Mouse (Mus musculus) MEL (cell line): ENCODE measurements around the gene Ip6k3. TPM values are rescaled to one million over a fixed set of nuclear protein-coding genes. Genes with fewer than 3 reads are reported as not detected.

Experiments used
- DNase-seq: peaks from one replicate; pipeline ENCODE4 v3.0.0; 2011; ENCODE audit warnings: low read depth, low spot score
- H3K27ac ChIP-seq: 2 replicates; pipeline ENCODE4 v1.5.1; 2012; ENCODE audit warnings: low read depth, mild to moderate bottlenecking, control low read depth, low read length, moderate library complexity; ENCODE audit not compliant: control insufficient read depth
- H3K27me3 ChIP-seq, 2 experiments: fragments of 150-350 bp in 1 of 2; sonication (generic) in 1 of 2; 2 replicates each; pipeline ENCODE4 v1.6.1; 2012; ENCODE audit warnings: low read length in 2 of 2, mild to moderate bottlenecking in 2 of 2, improper control_type of control experiment in 1 of 2, moderate library complexity in 1 of 2; ENCODE audit not compliant: insufficient read depth in 2 of 2, control insufficient read depth in 1 of 2
- H3K36me3 ChIP-seq, 2 experiments: 2 replicates each; pipeline ENCODE4 v1.6.1; 2012 to 2014; ENCODE audit warnings: low read length in 2 of 2, improper control_type of control experiment in 1 of 2, inconsistent platforms in 1 of 2, mild to moderate bottlenecking in 1 of 2; ENCODE audit not compliant: insufficient read depth in 2 of 2, control insufficient read depth in 1 of 2
- H3K4me1 ChIP-seq, 2 experiments: fragments of 150-350 bp in 1 of 2; sonication (generic) in 1 of 2; 2 replicates each; pipeline ENCODE4 v1.6.1; 2012; ENCODE audit warnings: low read length in 2 of 2, improper control_type of control experiment in 1 of 2, mild to moderate bottlenecking in 1 of 2; ENCODE audit not compliant: insufficient read depth in 2 of 2, control insufficient read depth in 1 of 2
- H3K4me3 ChIP-seq, 2 experiments: fragments of 150-350 bp in 1 of 2; sonication (generic) in 1 of 2; 2 replicates each; pipeline ENCODE4 v1.5.1; 2012; ENCODE audit warnings: low read depth in 2 of 2, low read length in 2 of 2, mild to moderate bottlenecking in 2 of 2, moderate library complexity in 2 of 2, control low read depth in 1 of 2, improper control_type of control experiment in 1 of 2; ENCODE audit not compliant: control insufficient read depth in 1 of 2, insufficient read depth in 1 of 2
- H3K79me2 ChIP-seq: 2 replicates; pipeline ENCODE4 v1.6.1; 2012; ENCODE audit warnings: mild to moderate bottlenecking, low read length, moderate library complexity; ENCODE audit not compliant: control insufficient read depth, poor library complexity, insufficient read depth
- H3K9ac ChIP-seq: 2 replicates; pipeline ENCODE4 v1.6.1; 2012; ENCODE audit warnings: low read depth, mild to moderate bottlenecking, control low read depth, low read length, moderate library complexity; ENCODE audit not compliant: control insufficient read depth, poor library complexity, severe bottlenecking
- H3K9me3 ChIP-seq: fragments of 150-350 bp; sonication (generic); replicated peaks from 2 replicates; pipeline ENCODE4 v1.6.1; 2012; ENCODE audit warnings: mild to moderate bottlenecking, low read length, improper control_type of control experiment, moderate library complexity; ENCODE audit not compliant: insufficient read depth
- CHD2 ChIP-seq: IDR thresholded peaks from 2 replicates; pipeline ENCODE4 v1.6.1; 2011; ENCODE audit warnings: low read length, improper control_type of control experiment
- CTCF ChIP-seq, 3 experiments: IDR thresholded peaks in 2 of 3; conservative IDR thresholded peaks in 1 of 3; 2 replicates each; pipeline ENCODE4 v1.5.1; 2011 to 2012; ENCODE audit warnings: low read length in 3 of 3, low read depth in 2 of 3, mild to moderate bottlenecking in 2 of 3, improper control_type of control experiment in 1 of 3, inconsistent platforms in 1 of 3, mixed read lengths in 1 of 3, moderate library complexity in 1 of 3; ENCODE audit not compliant: control insufficient read depth in 1 of 3, insufficient read depth in 1 of 3, poor library complexity in 1 of 3, severe bottlenecking in 1 of 3
- EP300 ChIP-seq, 2 experiments: IDR thresholded peaks; 2 replicates each; pipeline ENCODE4 v1.6.1; 2011; ENCODE audit warnings: improper control_type of control experiment in 2 of 2, low read length in 2 of 2, low read depth in 1 of 2, mild to moderate bottlenecking in 1 of 2
- GATA1 ChIP-seq: IDR thresholded peaks from 2 replicates; pipeline ENCODE4 v1.6.1; 2011; ENCODE audit warnings: low read depth, low read length, improper control_type of control experiment
- JUND ChIP-seq: IDR thresholded peaks from 2 replicates; pipeline ENCODE4 v1.6.1; 2011; ENCODE audit warnings: low read depth, mild to moderate bottlenecking, improper control_type of control experiment, low read length
- MAFK ChIP-seq: IDR thresholded peaks from 2 replicates; pipeline ENCODE4 v1.6.1; 2011; ENCODE audit warnings: low read depth, mild to moderate bottlenecking, low read length, improper control_type of control experiment, borderline replicate concordance
- MAX ChIP-seq: IDR thresholded peaks from 2 replicates; pipeline ENCODE4 v1.6.1; 2011; ENCODE audit warnings: low read length, improper control_type of control experiment
- MAZ ChIP-seq: IDR thresholded peaks from 2 replicates; pipeline ENCODE4 v1.6.1; 2012; ENCODE audit warnings: low read depth, mild to moderate bottlenecking, inconsistent platforms, low read length, improper control_type of control experiment
- MEF2A ChIP-seq: IDR thresholded peaks from 2 replicates; pipeline ENCODE4 v1.6.1; 2014; ENCODE audit warnings: low read depth, mild to moderate bottlenecking, inconsistent platforms, low read length, improper control_type of control experiment; ENCODE audit not compliant: poor library complexity, insufficient replicate concordance, severe bottlenecking; ENCODE audit errors: extremely low read depth
- MYC ChIP-seq: IDR thresholded peaks from 2 replicates; pipeline ENCODE4 v1.6.1; 2011; ENCODE audit warnings: low read depth, mild to moderate bottlenecking, low read length, improper control_type of control experiment, moderate library complexity
- NRF1 ChIP-seq: IDR thresholded peaks from 2 replicates; pipeline ENCODE4 v1.6.1; 2014; ENCODE audit warnings: low read depth, mild to moderate bottlenecking, inconsistent platforms, low read length, improper control_type of control experiment, moderate library complexity; ENCODE audit not compliant: poor library complexity, insufficient read depth, severe bottlenecking
- POLR2AphosphoS2 ChIP-seq: IDR thresholded peaks from 2 replicates; pipeline ENCODE4 v1.6.1; 2011; ENCODE audit warnings: low read length, improper control_type of control experiment
- POLR2AphosphoS5 ChIP-seq: IDR thresholded peaks from 2 replicates; pipeline ENCODE4 v1.6.1; 2012; ENCODE audit warnings: low read depth, borderline replicate concordance, mild to moderate bottlenecking, inconsistent platforms, low read length, moderate library complexity, mixed read lengths
- RAD21 ChIP-seq: IDR thresholded peaks from 2 replicates; pipeline ENCODE4 v1.6.1; 2011; ENCODE audit warnings: mild to moderate bottlenecking, low read depth, low read length, improper control_type of control experiment
- SMC3 ChIP-seq: IDR thresholded peaks from 2 replicates; pipeline ENCODE4 v1.6.1; 2011; ENCODE audit warnings: low read depth, low read length, improper control_type of control experiment
- TAL1 ChIP-seq: IDR thresholded peaks from 2 replicates; pipeline ENCODE4 v1.6.1; 2012; ENCODE audit warnings: mild to moderate bottlenecking, inconsistent platforms, low read length, moderate library complexity, mixed read lengths
- UBTF ChIP-seq: IDR thresholded peaks from 2 replicates; pipeline ENCODE4 v1.6.1; 2012; ENCODE audit warnings: low read depth, mild to moderate bottlenecking, inconsistent platforms, low read length, improper control_type of control experiment, moderate library complexity, borderline replicate concordance; ENCODE audit not compliant: insufficient read depth
- USF1 ChIP-seq: IDR thresholded peaks from 2 replicates; pipeline ENCODE4 v1.6.1; 2014; ENCODE audit warnings: low read depth, mild to moderate bottlenecking, inconsistent platforms, low read length, improper control_type of control experiment, moderate library complexity
- ZC3H11A ChIP-seq: IDR thresholded peaks from 2 replicates; pipeline ENCODE4 v1.6.1; 2012; ENCODE audit warnings: low read depth, mild to moderate bottlenecking, inconsistent platforms, low read length, improper control_type of control experiment
- ZKSCAN1 ChIP-seq: IDR thresholded peaks from 2 replicates; pipeline ENCODE4 v1.6.1; 2012; ENCODE audit warnings: low read depth, mild to moderate bottlenecking, inconsistent platforms, low read length, improper control_type of control experiment, moderate library complexity
- ZMIZ1 ChIP-seq: IDR thresholded peaks from 2 replicates; pipeline ENCODE4 v1.6.1; 2012; ENCODE audit warnings: low read depth, mild to moderate bottlenecking, inconsistent platforms, low read length, improper control_type of control experiment, moderate library complexity
- ZNF384 ChIP-seq: IDR thresholded peaks from 2 replicates; pipeline ENCODE4 v1.6.1; 2012; ENCODE audit warnings: low read depth, mild to moderate bottlenecking, inconsistent platforms, low read length, improper control_type of control experiment
- polyA plus RNA-seq, 2 experiments: library from polyadenylated mRNA; stranded (reverse) in 1 of 2; unstranded in 1 of 2; fragments of >175 nt in 1 of 2; fragments of >200 nt in 1 of 2; gene quantifications; 2 replicates each; pipeline versions ENCODE4 v1.2.1 to v1.2.4; 2012; ENCODE audit warnings: low replicate concordance in 2 of 2, low read depth in 1 of 2; ENCODE audit not compliant: insufficient read length in 2 of 2, insufficient read depth in 1 of 2, missing spikeins in 1 of 2
- total RNA-seq: library from RNA; depleted of rRNA; stranded (reverse); fragments of 300-350 nt; gene quantifications from 2 replicates; pipeline ENCODE4 v1.2.3, GENCODE M21; 2012; rRNA removed

The Ip6k3 gene
- total RNA-seq (not detected in 2 replicates), polyA plus RNA-seq (not detected)

DNA sequence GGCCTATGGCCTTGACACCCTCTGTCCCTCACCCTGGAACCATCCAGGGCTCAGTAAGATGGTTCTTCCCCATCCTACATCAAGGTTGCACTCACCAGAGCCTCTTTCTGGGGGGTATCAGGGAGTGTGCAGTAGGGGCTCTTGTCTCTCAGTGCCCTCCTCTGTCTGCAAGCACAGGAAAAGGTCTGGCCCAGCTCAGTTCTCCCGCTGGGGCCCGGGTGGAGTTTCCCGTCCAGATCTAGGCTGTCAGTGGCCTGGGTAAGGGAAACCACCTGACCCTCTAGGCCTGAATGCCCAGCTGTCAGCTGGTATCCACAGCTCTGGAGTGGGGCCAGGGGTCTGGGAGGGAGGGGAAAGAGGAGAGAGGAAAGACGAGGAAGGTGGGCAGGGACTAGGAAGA, at the start of gene Ip6k3:
Ip6k3 (minus strand) TSS at position 251 of the 400 bp plus-strand sequence.
- Histone ChIP-seq H3K9me3 (no peaks in the 10 kb centered on the region), H3K27ac (no peak within 1 kb of the TSS), H3K4me3 (no peak within 1 kb of the TSS)
- TF ChIP-seq GATA1 (no peak), MYC (no peak), USF1 (no peak), ZNF384 (no peak), UBTF (no peak)
- TF ChIP-seq, all 39 proteins: peak for 0
- Histone ChIP-seq H3K79me2 (no peaks in the 10 kb centered on the region), H3K4me1 (no peaks in the 10 kb centered on the region), H3K36me3 (no peaks in the 10 kb centered on the region), H3K27me3 (no peaks in the 10 kb centered on the region; a peak in 1 of 4 replicates), H3K9ac (no peak within 1 kb of the TSS)
- no peak for DNase-seq

DNA sequence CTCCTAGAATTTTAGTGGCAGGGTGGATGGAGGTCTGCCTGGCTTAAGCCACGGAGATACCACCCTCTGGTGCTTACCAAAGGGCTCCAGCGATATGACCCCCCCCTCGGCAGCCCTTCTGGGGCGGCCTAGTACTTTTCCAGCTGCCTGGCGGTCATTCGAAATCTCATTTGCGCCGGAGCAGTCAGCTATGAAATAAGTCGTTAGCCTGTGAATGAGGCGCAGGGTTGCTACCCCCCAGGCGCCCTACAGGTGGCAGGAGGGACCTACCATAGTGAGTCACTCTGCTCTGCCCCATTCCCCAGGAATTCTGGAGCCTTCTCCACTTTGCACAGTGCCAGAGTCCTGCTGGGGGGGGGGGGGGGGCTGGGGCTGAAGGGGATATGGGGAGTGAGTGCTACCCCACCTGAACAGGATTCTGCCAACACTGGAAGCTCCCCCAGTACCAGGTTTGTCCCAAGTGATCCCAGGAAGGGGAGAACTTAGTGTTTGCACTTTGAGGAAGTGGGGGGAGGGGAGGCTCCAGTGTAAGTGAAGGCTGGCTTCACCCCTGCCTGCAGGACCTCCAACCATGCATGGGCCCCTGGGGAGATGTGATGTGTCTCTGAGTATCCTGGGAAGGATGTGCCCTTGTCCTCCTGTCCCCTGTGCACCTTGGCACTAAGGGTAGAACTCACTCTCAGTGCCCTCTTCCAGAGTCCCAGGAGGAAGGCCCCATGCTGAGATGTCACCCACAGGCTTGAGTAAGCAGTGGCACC, 45.4 kb upstream of the Ip6k3 start:
- H3K27me3 ChIP-seq: no peaks in the 10 kb centered on the region; a peak in 1 of 4 replicates
- no peaks in the 10 kb centered on the region for H3K9me3 ChIP-seq
- H3K79me2 ChIP-seq: no peaks in the 10 kb centered on the region
- TF ChIP-seq RAD21 (peak; percentile 44), EP300 (IDR thresholded peaks at IDR 0.05; ENCODE audit: low read depth in 1 of 2, low read length in 2 of 2) (no peak), ZC3H11A (no peak; the same call in 1 of the 2 replicates), CTCF (IDR thresholded peaks at IDR 0.05 in 2 of 3, conservative IDR thresholded peaks at IDR 0.05 in 1 of 3; ENCODE audit: control insufficient read depth in 1 of 3, insufficient read depth in 1 of 3, low read depth in 2 of 3, low read length in 3 of 3, poor library complexity in 1 of 3, severe bottlenecking in 1 of 3) (peak in 2 of 3 experiments; percentile 47 to 51; a peak in 5 of 6 replicates), SMC3 (peak; percentile 43; the same call in 1 of the 2 replicates), CHD2 (no peak)
- TF ChIP-seq, all 39 proteins: peak for 3
- no peaks in the 10 kb centered on the region for H3K36me3 ChIP-seq
- H3K9ac ChIP-seq: no peak overlapping the region
- no peak overlapping the region for H3K4me3 ChIP-seq
- DNase-seq: peak; percentile 35
- H3K4me1 ChIP-seq: no peaks in the 10 kb centered on the region
- no peak overlapping the region for H3K27ac ChIP-seq

DNA sequence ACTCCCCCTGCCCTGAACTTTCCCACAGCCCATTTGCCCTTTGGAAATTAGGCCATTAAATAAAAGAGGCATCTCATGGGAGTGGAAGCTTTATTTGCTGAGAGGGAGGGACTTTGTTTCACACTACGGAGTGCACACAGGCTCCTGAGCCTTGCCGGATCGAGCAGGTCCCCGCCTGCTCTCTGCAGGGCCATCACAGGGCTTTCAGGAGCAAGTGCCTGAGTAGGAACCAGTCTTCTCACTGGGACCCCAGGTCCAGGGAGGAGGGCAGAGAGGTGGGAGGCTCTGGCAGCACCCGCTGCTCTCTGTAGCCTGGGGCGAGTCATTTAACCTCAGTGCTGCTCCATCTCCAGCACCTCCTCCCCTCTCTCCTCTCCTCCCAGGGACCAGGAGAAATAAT, 44.4 kb upstream of the Ip6k3 start:
- no peaks in the 10 kb centered on the region for H3K9me3 ChIP-seq
- TF ChIP-seq ZMIZ1 (no peak), MEF2A (no peak), MAX (no peak), JUND (no peak), POLR2AphosphoS5 (no peak), NRF1 (no peak), ZKSCAN1 (no peak), POLR2AphosphoS2 (no peak), CHD2 (no peak), MAFK (no peak), CTCF (IDR thresholded peaks at IDR 0.05 in 2 of 3, conservative IDR thresholded peaks at IDR 0.05 in 1 of 3; ENCODE audit: control insufficient read depth in 1 of 3, insufficient read depth in 1 of 3, low read depth in 2 of 3, low read length in 3 of 3, poor library complexity in 1 of 3, severe bottlenecking in 1 of 3) (no peak), MAZ (no peak), TAL1 (no peak)
- no peaks in the 10 kb centered on the region for H3K36me3 ChIP-seq
- H3K4me3 ChIP-seq: no peak overlapping the region
- DNase-seq: no peak
- H3K27me3 ChIP-seq: no peaks in the 10 kb centered on the region; a peak in 1 of 4 replicates
- no peak overlapping the region for H3K27ac ChIP-seq
- H3K79me2 ChIP-seq: no peaks in the 10 kb centered on the region
- H3K4me1 ChIP-seq: no peaks in the 10 kb centered on the region
- no peak overlapping the region for H3K9ac ChIP-seq
